Mouse (Mus musculus) liver, embryonic 12.5 days (tissue): ENCODE results near the gene Arfip1. TPM values are rescaled to one million over a fixed set of nuclear protein-coding genes. Genes with fewer than 3 reads are reported as not detected.

Experiments used
- ATAC-seq: fragments of 200-750 bp; cut with Nextera tagmentation; 2 replicates; pipeline ENCODE4 v1.8.0; 2017; ENCODE audit warnings: moderate number of reproducible peaks, mild to moderate bottlenecking, moderate library complexity
- H3K27ac ChIP-seq: fragments of 300-500 bp; sonication (generic); 2 replicates; pipeline ENCODE4 v1.5.1; 2016; ENCODE audit warnings: mild to moderate bottlenecking
- H3K27me3 ChIP-seq: fragments of 300-500 bp; sonication (generic); replicated peaks from 2 replicates; pipeline ENCODE4 v1.6.1; 2016; ENCODE audit warnings: mild to moderate bottlenecking, moderate library complexity
- H3K36me3 ChIP-seq: fragments of 300-500 bp; sonication (generic); 2 replicates; pipeline ENCODE4 v1.6.1; 2016; ENCODE audit warnings: mild to moderate bottlenecking, moderate library complexity
- H3K4me1 ChIP-seq: fragments of 300-500 bp; sonication (generic); 2 replicates; pipeline ENCODE4 v1.6.1; 2016
- H3K4me2 ChIP-seq: fragments of 300-500 bp; sonication (generic); 2 replicates; pipeline ENCODE4 v1.6.1; 2016; ENCODE audit warnings: mild to moderate bottlenecking, moderate library complexity
- H3K4me3 ChIP-seq: fragments of 300-500 bp; sonication (generic); 2 replicates; pipeline ENCODE4 v1.5.1; 2016; ENCODE audit warnings: mild to moderate bottlenecking, moderate library complexity
- H3K9ac ChIP-seq: fragments of 300-500 bp; sonication (generic); 2 replicates; pipeline ENCODE4 v1.6.1; 2016; ENCODE audit warnings: mild to moderate bottlenecking, moderate library complexity
- H3K9me3 ChIP-seq: fragments of 300-500 bp; sonication (generic); replicated peaks from 2 replicates; pipeline ENCODE4 v1.6.1; 2016; ENCODE audit warnings: mild to moderate bottlenecking, moderate library complexity
- WGBS: fragments of 180-500 bp; shearing (Covaris S2); methylation state at CpG from one replicate; pipeline ENCODE4 v1.1.7; 2016; ENCODE audit not compliant: insufficient replicate concordance; 5-methylcytosine and 5-hydroxymethylcytosine counted together
- polyA plus RNA-seq: library from polyadenylated mRNA; unstranded; fragments of >200 nt; fragmentation: Nextera tagmentation; extraction: Ambion mirVana; gene quantifications from 2 replicates; pipeline ENCODE4 v1.2.1, GENCODE M21; 2016

Arfip1 gene
- polyA plus RNA-seq = 16.5 and 16.9 TPM in 2 replicates

DNA sequence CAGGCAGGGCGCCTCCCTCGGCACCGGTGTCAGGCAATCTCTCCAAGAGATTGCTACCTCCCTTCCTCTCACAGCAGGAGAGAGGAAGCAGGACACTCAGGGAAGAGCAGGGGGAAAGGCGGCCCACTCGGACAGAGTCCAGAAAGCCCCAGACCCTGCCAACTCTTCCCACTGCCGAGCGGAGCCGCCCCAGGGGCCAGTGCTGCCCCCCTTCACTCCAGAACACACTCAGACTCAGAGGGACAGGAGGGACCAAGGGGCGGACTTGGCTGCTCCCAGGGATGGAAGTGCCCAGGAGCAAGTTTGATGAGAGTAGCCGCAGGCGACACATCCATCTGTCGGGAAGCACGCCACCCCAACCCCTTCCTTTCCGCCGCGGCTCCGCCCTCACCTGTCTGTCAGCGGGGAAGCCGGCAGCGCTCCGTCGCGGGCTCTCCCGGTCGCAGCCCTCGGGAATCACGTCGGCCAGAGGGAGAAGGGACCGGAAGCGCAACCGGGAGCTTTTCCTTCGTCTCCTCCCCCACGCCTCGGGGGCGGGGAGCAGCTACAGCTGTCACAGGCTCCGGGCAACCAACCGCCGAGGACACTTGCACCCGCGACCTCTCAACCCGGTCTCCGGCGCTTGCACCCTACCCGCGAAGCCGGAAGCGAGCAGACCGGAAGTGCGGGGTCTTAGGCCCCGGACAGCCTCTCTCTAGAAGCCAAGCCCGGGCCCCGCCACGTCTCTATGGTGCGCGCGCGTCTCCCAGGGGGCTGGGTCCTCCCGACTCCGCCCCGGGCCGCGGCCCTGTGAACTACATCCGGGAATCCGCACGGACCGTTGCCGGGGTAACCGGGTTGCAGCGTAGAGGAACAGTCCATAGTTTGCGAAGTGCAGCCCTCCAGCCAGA lies at the start of gene Arfip1:
Gene Arfip1, minus strand, starts transcription at position 603 of the 890 bp plus-strand sequence.
- ATAC-seq = peak; percentile 98
- H3K4me3 ChIP-seq = peak within 1 kb of the TSS; percentile 83
- H3K36me3 ChIP-seq = no peaks in the 10 kb centered on the region
- no peaks in the 10 kb centered on the region for H3K9me3 ChIP-seq
- peak within 1 kb of the TSS; percentile 80 for H3K27ac ChIP-seq
- peak within 1 kb of the TSS; percentile 84 for H3K4me2 ChIP-seq
- WGBS = under 1% methylated on average over 70 of the region's 70 CpGs
- H3K4me1 ChIP-seq = peaks cover 39% of the 10 kb centered on the region
- 0 out of 2 replicates have a peak, but pooled peaks cover 3% of the 10 kb centered on the region for H3K27me3 ChIP-seq
- H3K9ac ChIP-seq = peak within 1 kb of the TSS; percentile 78

DNA sequence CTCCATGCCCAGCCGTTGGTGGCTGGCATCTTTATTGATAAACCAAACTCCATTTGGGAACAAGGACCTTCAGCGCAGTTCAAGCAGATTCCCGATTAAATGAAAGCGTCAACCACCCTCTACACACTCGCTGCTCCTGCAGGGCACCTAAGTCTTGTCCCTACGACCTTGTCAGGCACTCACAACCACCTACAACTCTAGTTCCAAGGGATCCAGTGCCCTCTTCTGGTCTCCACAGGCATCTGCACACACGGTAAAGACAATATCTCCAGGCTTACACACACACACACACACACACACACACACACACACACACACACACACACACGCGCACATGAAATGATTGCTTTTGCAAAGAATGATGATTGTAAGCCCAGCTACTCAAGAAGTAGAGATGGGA lies 49.2 kb upstream of the Arfip1 start:
- Histone ChIP-seq H3K4me3 (no peak overlapping the region), H3K4me2 (no peak overlapping the region), H3K27ac (no peak overlapping the region), H3K9ac (no peak overlapping the region), H3K4me1 (no peaks in the 10 kb centered on the region), H3K27me3 (no peaks in the 10 kb centered on the region), H3K36me3 (no peaks in the 10 kb centered on the region), H3K9me3 (no peaks in the 10 kb centered on the region)
- WGBS = 79% methylated on average over 9 of the region's 9 CpGs
- ATAC-seq = no peak

DNA sequence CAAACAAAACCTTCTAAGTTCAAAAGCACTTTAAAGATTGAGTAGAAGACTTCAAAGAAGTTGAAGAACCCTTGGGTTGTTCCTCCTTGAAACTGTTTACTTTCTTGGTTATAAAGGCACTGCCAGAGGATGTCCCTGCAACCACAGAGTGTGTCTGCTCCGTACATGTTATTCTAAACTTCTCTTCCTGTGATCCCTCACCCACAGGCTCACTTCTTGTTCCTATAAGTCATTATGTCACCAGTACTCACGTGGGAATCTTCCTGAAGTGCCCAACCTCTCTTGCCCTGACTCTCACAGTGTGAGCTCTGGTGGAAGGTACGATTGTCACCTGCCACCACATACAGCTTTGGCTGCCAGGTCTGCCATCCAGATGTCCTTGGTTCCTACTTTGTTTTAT lies 39.6 kb upstream of the Arfip1 start:
- H3K9me3 ChIP-seq = no peaks in the 10 kb centered on the region; the same call in 1 of the 2 replicates
- no peak overlapping the region for H3K4me2 ChIP-seq
- no peaks in the 10 kb centered on the region for H3K36me3 ChIP-seq
- no peak overlapping the region for H3K4me3 ChIP-seq
- no peak overlapping the region for H3K27ac ChIP-seq
- H3K4me1 ChIP-seq = no peaks in the 10 kb centered on the region
- WGBS = 22% methylated on average over 3 of the region's 3 CpGs
- no peaks in the 10 kb centered on the region; the same call in 1 of the 2 replicates for H3K27me3 ChIP-seq
- H3K9ac ChIP-seq = no peak overlapping the region
- no peak for ATAC-seq

DNA sequence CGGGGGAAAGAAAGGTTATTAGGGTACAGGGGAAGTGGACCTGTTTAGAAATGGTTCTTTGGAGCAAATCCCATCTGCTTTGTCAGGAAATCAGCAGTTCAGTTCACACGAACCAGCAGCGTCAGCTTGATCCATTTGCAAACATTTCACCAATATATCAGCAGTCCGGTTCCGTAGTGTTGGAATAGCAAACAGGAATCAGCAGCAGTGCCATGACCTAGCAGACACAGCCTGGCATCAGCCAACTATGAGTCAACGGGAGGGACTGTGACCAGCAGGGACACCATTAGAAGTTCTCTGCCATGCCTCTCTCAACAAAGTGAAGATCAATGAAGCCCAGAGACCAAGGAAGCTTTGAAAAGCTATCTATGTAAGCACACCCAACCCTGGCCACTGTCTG lies 37.3 kb upstream of the Arfip1 start:
- no peaks in the 10 kb centered on the region for H3K36me3 ChIP-seq
- H3K27ac ChIP-seq = no peak overlapping the region
- H3K4me2 ChIP-seq = no peak overlapping the region
- H3K4me3 ChIP-seq = no peak overlapping the region
- ATAC-seq = no peak
- H3K27me3 ChIP-seq = peaks cover 4% of the 10 kb centered on the region; the same call in 1 of the 2 replicates
- H3K9ac ChIP-seq = no peak overlapping the region
- no peaks in the 10 kb centered on the region for H3K4me1 ChIP-seq
- 80% methylated on average over 6 of the region's 6 CpGs for WGBS
- no peaks in the 10 kb centered on the region; the same call in 1 of the 2 replicates for H3K9me3 ChIP-seq

DNA sequence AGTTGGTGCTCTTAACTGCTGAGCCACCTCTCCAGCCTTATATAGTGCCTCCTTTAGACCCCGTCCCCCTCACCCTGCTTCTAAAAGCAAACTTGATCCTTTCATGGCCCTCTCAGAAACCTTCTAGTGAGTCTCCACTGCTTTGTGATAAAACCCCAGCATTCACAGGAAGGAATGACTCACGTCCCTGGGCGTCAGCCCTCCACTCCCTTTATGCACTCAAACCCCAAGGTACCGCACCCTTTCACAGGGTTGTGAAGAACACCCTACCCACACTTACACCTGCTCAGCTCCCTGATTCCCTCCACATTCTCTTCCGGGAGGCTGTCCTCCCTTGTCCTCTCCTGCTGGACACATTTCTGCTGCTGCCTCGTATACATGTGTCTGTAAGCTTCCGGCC lies 36.6 kb upstream of the Arfip1 start:
- Histone ChIP-seq H3K9me3 (no peaks in the 10 kb centered on the region; the same call in 1 of the 2 replicates), H3K27me3 (peaks cover 4% of the 10 kb centered on the region; the same call in 1 of the 2 replicates), H3K4me1 (no peaks in the 10 kb centered on the region), H3K27ac (no peak overlapping the region), H3K9ac (no peak overlapping the region), H3K36me3 (no peaks in the 10 kb centered on the region), H3K4me3 (no peak overlapping the region), H3K4me2 (no peak overlapping the region)
- WGBS = 81% methylated on average over 7 of the region's 7 CpGs
- ATAC-seq = no peak

DNA sequence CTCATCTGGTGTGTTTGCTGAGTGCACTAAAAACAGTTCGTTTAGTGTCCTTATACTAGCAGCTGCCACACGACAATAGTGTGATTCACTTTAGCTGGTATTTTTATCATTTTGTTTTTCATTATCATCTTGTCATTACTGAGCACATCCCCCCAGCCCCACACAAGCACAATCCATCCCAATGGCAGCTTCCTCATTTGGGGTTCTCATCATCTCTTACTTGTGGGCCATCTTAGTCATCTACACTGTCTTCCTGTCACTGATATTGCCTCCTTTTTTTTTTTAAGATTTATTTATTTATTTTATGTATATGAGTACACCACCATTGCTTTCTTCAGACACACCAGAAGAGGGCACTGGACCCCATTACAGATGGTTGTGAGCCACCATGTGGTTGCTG lies 36.2 kb upstream of the Arfip1 start:
- peaks cover 4% of the 10 kb centered on the region; the same call in 1 of the 2 replicates for H3K27me3 ChIP-seq
- no peak overlapping the region for H3K9ac ChIP-seq
- no peaks in the 10 kb centered on the region for H3K36me3 ChIP-seq
- H3K9me3 ChIP-seq = no peaks in the 10 kb centered on the region; the same call in 1 of the 2 replicates
- no peak overlapping the region for H3K4me2 ChIP-seq
- no peak overlapping the region for H3K27ac ChIP-seq
- no peak for ATAC-seq
- H3K4me1 ChIP-seq = no peaks in the 10 kb centered on the region
- no peak overlapping the region for H3K4me3 ChIP-seq
- 65% methylated on average over 2 of the region's 2 CpGs for WGBS

DNA sequence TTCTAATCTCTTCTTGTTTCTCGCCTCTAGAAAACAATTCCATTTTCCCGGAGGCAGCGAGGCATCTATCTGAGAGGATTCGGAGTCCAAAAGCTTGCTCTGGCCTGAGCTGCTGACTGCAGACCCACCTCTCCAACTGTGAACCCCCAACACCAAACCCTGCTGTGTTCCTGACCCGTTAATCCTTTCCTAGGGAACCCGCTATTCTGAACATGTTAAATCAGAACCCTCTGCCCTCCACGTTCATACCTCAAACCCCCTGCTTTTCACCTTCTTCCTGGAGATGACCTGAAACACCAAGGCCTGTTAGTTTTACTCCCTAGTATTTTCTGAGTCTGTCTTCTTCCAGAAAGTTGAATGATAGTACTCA lies 33.4 kb upstream of the Arfip1 start:
- H3K36me3 ChIP-seq = no peaks in the 10 kb centered on the region
- WGBS = 43% methylated on average over 7 of the region's 7 CpGs
- no peaks in the 10 kb centered on the region; the same call in 1 of the 2 replicates for H3K9me3 ChIP-seq
- no peak overlapping the region for H3K27ac ChIP-seq
- no peak for ATAC-seq
- H3K4me2 ChIP-seq = no peak overlapping the region
- no peaks in the 10 kb centered on the region for H3K4me1 ChIP-seq
- peaks cover 4% of the 10 kb centered on the region; the same call in 1 of the 2 replicates for H3K27me3 ChIP-seq
- no peak overlapping the region for H3K4me3 ChIP-seq
- no peak overlapping the region for H3K9ac ChIP-seq

DNA sequence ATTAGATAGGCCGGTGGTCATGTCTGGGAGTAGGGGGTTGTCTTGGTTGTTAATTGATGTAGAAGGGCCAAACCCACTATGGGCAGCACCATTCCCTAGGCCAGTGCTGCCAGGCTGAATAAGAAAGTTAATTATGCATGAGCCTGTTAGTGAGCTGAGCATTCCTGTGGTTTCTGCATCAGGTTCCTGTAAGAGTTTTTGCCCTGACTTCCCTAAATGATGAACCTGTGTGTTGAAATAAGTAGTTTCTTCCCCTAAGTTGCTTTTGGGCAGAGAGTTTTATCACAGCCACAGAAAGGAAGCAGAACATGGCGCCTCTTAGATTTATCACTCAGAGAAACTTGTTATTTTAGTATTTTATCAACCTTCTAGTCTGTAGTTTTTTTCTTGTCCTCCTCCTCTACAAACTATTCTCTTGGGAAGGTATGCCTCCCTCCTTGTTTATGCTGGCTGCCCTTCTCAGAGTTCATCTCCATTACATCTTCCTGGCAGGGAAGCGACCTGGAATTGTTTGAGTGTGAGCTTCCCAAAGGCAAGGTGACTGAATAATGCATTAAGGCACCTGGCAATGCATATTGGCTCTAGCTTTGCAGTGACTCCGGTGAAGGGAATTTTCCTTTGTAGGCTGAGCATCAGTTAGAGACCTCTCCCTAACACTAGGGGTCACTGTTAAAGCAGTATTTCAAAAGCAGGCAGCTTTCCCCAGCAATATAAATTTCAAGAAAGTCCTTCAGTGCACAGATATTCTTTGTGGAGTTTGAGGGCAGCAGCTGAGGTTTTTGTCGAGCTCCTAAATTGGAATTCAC lies 32.8 kb upstream of the Arfip1 start:
- H3K9me3 ChIP-seq = no peaks in the 10 kb centered on the region; the same call in 1 of the 2 replicates
- H3K27ac ChIP-seq = no peak overlapping the region
- no peak for ATAC-seq
- H3K4me3 ChIP-seq = no peak overlapping the region
- H3K4me2 ChIP-seq = no peak overlapping the region
- no peak overlapping the region for H3K9ac ChIP-seq
- H3K36me3 ChIP-seq = no peaks in the 10 kb centered on the region
- peaks cover 4% of the 10 kb centered on the region; the same call in 1 of the 2 replicates for H3K27me3 ChIP-seq
- WGBS = 19% methylated on average over 5 of the region's 5 CpGs
- H3K4me1 ChIP-seq = no peaks in the 10 kb centered on the region

DNA sequence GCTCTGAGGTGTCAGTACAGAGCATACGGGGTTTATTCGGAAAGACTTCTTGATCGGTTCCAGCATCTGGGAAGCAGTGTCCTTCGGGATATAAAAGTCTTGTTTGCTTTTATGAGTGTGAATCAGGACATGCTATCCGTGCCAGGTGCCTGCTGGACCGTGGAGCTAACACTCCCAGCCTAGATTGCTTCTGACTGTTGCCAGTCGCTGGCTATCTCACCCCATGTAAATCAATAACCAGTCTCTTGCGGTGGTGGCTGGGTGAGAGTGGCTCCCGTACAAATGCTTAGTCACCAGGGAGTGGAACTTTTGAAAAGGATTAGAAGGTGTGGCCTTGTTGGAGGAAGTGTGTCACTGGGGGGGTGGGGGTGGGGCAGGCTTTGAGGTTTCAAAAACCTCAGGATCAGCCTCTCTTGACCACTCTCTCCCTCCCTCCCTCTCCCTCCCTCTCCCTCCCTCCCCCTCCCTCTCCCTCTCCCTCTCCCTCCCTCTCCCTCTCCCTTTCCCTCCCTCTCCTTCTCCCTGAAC lies 27.8 kb upstream of the Arfip1 start:
- no peak overlapping the region for H3K9ac ChIP-seq
- peaks cover 4% of the 10 kb centered on the region; the same call in 1 of the 2 replicates for H3K27me3 ChIP-seq
- no peaks in the 10 kb centered on the region for H3K9me3 ChIP-seq
- no peaks in the 10 kb centered on the region for H3K36me3 ChIP-seq
- no peak overlapping the region for H3K4me3 ChIP-seq
- H3K4me1 ChIP-seq = no peaks in the 10 kb centered on the region
- H3K27ac ChIP-seq = no peak overlapping the region
- no peak for ATAC-seq
- H3K4me2 ChIP-seq = no peak overlapping the region
- 68% methylated on average over 9 of the region's 9 CpGs for WGBS

DNA sequence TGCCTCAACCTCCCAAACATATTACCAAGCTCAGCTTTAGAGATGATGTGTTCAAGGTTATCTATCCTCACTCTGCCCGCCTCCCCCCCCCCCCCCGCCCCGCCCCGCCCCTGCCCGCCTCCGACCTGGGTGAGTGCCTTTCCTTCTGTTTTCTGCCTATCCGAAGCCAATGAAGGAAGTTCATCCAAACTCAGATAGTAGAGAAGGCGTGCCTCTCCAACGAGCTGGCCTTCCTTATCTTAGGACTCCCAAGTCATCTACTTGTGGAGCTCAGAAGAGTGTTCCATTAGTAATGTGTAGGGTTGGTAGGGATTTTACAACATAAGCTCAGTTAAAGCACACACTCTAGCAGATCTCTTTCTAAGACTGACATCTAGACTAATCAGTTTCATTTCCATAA lies 20.8 kb upstream of the Arfip1 start:
- Histone ChIP-seq H3K9ac (no peak overlapping the region), H3K36me3 (no peaks in the 10 kb centered on the region), H3K27me3 (no peaks in the 10 kb centered on the region), H3K4me3 (no peak overlapping the region), H3K4me2 (peak overlapping the region; percentile 27), H3K9me3 (no peaks in the 10 kb centered on the region), H3K27ac (no peak overlapping the region), H3K4me1 (peaks cover 22% of the 10 kb centered on the region)
- WGBS = 14% methylated on average over 6 of the region's 9 CpGs
- ATAC-seq = peak; percentile 42; the same call in 1 of the 2 replicates

DNA sequence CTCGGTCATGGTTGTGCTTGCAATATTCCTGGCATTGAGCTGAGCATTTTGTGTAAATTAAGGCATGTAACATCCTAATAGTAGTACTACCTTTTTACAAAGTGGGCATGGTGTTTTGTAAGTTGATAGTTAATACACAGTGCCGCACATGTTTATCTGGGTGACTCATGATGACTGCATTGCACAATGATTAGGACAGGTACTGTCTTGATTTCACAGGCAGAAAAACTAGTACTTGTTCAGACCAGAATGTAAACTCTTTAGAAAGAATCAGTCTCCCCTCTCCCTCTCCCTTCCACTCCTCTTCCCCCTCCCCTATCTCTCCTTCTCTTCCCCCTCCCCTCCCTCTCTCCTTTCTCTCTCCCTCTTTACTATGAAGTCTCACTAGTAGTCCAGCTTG lies 20.3 kb upstream of the Arfip1 start:
- H3K9ac ChIP-seq = no peak overlapping the region
- H3K4me3 ChIP-seq = no peak overlapping the region
- H3K36me3 ChIP-seq = no peaks in the 10 kb centered on the region
- no peak overlapping the region for H3K27ac ChIP-seq
- ATAC-seq = no peak
- H3K4me2 ChIP-seq = peak overlapping the region; percentile 27; the same call in 1 of the 2 replicates
- WGBS = 73% methylated on average over 2 of the region's 2 CpGs
- no peaks in the 10 kb centered on the region for H3K27me3 ChIP-seq
- H3K9me3 ChIP-seq = no peaks in the 10 kb centered on the region
- peaks cover 22% of the 10 kb centered on the region for H3K4me1 ChIP-seq
